Comparison of ENCODE assay signal across 25 mouse cellular contexts in the genomic region with DNA sequence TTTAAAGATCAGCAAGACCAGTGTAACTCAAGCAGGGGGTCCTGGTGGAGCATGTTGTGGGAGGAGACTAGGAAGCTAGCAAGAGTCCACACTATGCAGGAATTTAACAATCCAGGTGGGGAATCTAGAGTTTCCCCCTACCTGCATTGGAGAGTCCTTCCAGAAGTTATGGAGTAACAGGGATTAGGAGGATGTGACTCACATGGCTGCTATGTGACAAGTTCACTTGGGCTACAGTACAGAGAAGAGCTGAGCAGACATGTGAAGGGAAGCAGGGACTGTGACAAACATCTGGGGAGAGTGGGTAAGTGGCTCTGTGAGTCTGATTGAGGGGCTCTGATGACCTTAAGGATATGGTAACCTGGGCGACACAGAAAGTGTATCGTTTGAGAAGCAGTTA.
"Had no signal": no experiment of that assay in that cellular context is flagged by ENCODE, and none has a peak within 500 bp of the region (broad histone marks: within the 10 kb centered on the region; RNA-seq: fewer than 3 reads in every experiment).

No protein-coding gene starts in this region.

- H3K36me3 ChIP-seq: heart, embryonic 13.5 days; heart, embryonic 15.5 days; hindbrain, embryonic 10.5 days; hindbrain, embryonic 12.5 days; limb, embryonic 13.5 days; limb, embryonic 15.5 days; liver, embryonic 12.5 days had no signal

- H3K4me1 ChIP-seq: hindbrain, embryonic 12.5 days; limb, embryonic 13.5 days; limb, embryonic 15.5 days had no signal

- H3K9ac ChIP-seq: heart, embryonic 13.5 days; heart, embryonic 15.5 days; hindbrain, embryonic 12.5 days; hindbrain, embryonic 14.5 days; limb, embryonic 13.5 days; limb, embryonic 15.5 days; liver, embryonic 12.5 days; liver, embryonic 14.5 days had no signal

- H3K4me3 ChIP-seq: gastrocnemius, adult 2 months; heart, adult 2 months; heart, embryonic 13.5 days; heart, embryonic 15.5 days; hindbrain, embryonic 10.5 days; hindbrain, embryonic 12.5 days; layer of hippocampus, adult 2 months; left cerebral cortex, adult 2 months; limb, embryonic 13.5 days; limb, embryonic 15.5 days; liver, embryonic 12.5 days had no signal

- ATAC-seq: hindbrain, embryonic 16.5 days; intestine, postnatal 0 days; liver, embryonic 12.5 days had no signal

- DNase-seq: gastrocnemius, adult 2 months; gastrocnemius, postnatal 10 days; gastrocnemius, postnatal 25 days; heart, adult 2 months; heart, postnatal 4 days; kidney, adult 18-20 months; kidney, adult 8-10 months; kidney, postnatal 10 days; kidney, postnatal 25 days; kidney, postnatal 4 days; left cerebral cortex, postnatal 4 days had no signal

- H3K4me2 ChIP-seq: heart, embryonic 11.5 days; heart, embryonic 13.5 days; heart, embryonic 15.5 days; hindbrain, embryonic 12.5 days; hindbrain, embryonic 14.5 days; limb, embryonic 13.5 days; limb, embryonic 15.5 days; liver, embryonic 12.5 days had no signal

- H3K27me3 ChIP-seq: heart, embryonic 13.5 days; heart, embryonic 15.5 days; hindbrain, embryonic 12.5 days; limb, embryonic 13.5 days; limb, embryonic 15.5 days; liver, embryonic 12.5 days had no signal

- H3K27ac ChIP-seq: gastrocnemius, adult 2 months; heart, adult 2 months; heart, embryonic 13.5 days; heart, embryonic 15.5 days; hindbrain, embryonic 10.5 days; hindbrain, embryonic 12.5 days; hindbrain, embryonic 14.5 days; layer of hippocampus, adult 2 months; left cerebral cortex, adult 2 months; limb, embryonic 13.5 days; limb, embryonic 15.5 days; liver, embryonic 12.5 days; liver, embryonic 14.5 days had no signal

- H3K9me3 ChIP-seq: heart, embryonic 13.5 days; heart, embryonic 15.5 days; hindbrain, embryonic 10.5 days; hindbrain, embryonic 12.5 days; limb, embryonic 13.5 days; limb, embryonic 15.5 days; liver, embryonic 12.5 days had no signal
